9 mouse cellular contexts compared by ENCODE assay signal in the genomic region with DNA sequence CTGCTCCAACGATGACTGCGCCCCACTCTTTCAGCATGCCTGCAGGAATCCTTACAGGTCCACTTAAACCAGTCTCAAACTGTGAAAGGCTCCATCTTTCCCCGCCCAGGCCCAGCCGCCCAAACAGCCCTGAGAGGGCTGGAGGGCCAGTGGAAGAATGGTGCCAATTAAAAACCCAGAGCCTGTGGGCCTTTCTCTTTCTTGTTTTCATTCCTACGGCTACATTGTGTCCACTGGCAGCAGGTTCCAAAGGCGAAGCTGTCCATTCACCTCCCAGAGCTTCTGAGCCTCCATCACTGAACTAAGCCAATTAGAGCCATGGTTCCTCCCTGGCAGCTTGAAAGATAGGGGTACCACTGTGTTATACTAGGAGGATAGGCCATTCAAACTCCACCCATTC.
A peak's percentile ranks its signal among the peaks of the same experiment; 100 is the strongest.
DNase-seq lines count a peak whose midpoint lies in the region; ATAC-seq and TF ChIP-seq lines count a peak whose summit lies in the region.
"Had no signal": no experiment of that assay in that cellular context is flagged by ENCODE, and none has a peak within 500 bp of the region (broad histone marks: within the 10 kb centered on the region; RNA-seq: fewer than 3 reads in every experiment).

No protein-coding gene starts in this region.

- DNase-seq in lung, postnatal 0 days (ENCODE audit: low spot score): peak; percentile 43
- no peak for DNase-seq in lung, postnatal 4 days
- DNase-seq in forebrain, embryonic 11.5 days (ENCODE audit: low spot score): peak; percentile 88
- peak; percentile 42 for DNase-seq in retina, embryonic 14.5 days (ENCODE audit: low spot score)
- DNase-seq in heart, postnatal 25 days (ENCODE audit: low spot score): no peak
- DNase-seq: right cerebral cortex, postnatal 25 days had no signal

- H3K4me3 ChIP-seq in lung, postnatal 0 days (ENCODE audit: low read depth, low read length): no peak overlapping the region
- H3K4me3 ChIP-seq in forebrain, embryonic 11.5 days (ENCODE audit: low read depth, low read length): no peak overlapping the region
- H3K4me3 ChIP-seq in hindbrain, embryonic 13.5 days: no peak overlapping the region
- H3K4me3 ChIP-seq in heart, embryonic 12.5 days: no peak overlapping the region

- H3K4me1 ChIP-seq in lung, postnatal 0 days (ENCODE audit: insufficient read depth, low read depth, low read length): peaks cover 36% of the 10 kb centered on the region; the same call in 1 of the 2 replicates
- peaks cover 52% of the 10 kb centered on the region for H3K4me1 ChIP-seq in forebrain, embryonic 11.5 days (replicated peaks; ENCODE audit: control insufficient read depth, insufficient read depth, low read length)
- H3K4me1 ChIP-seq in hindbrain, embryonic 13.5 days (replicated peaks): peaks cover 70% of the 10 kb centered on the region
- peaks cover 53% of the 10 kb centered on the region for H3K4me1 ChIP-seq in heart, embryonic 12.5 days (replicated peaks)

- TF ChIP-seq CTCF in lung, postnatal 0 days (IDR thresholded peaks at IDR 0.05): no peak

- peak overlapping the region; percentile 35; the same call in 1 of the 2 replicates for H3K27ac ChIP-seq in lung, postnatal 0 days (ENCODE audit: low read length)
- H3K27ac ChIP-seq in forebrain, embryonic 11.5 days (ENCODE audit: low read depth, low read length): peak overlapping the region; percentile 95
- H3K27ac ChIP-seq in hindbrain, embryonic 13.5 days: peak overlapping the region; percentile 67
- H3K27ac ChIP-seq in heart, embryonic 12.5 days (ENCODE audit: poor library complexity, severe bottlenecking): no peak overlapping the region
- H3K27ac ChIP-seq: stomach, postnatal 0 days had no signal

- TF ChIP-seq EP300 in lung, postnatal 0 days (IDR thresholded peaks at IDR 0.05): no peak

- intact Hi-C loops in heart, postnatal 25 days (cut with DNase I): no loop called here

- WGBS in lung, postnatal 0 days: 67% methylated on average over 6 of the region's 6 CpGs
- WGBS in forebrain, embryonic 11.5 days: 8% methylated on average over 6 of the region's 6 CpGs
- 28% methylated on average over 6 of the region's 6 CpGs for WGBS in hindbrain, embryonic 13.5 days
- WGBS in heart, embryonic 12.5 days: 79% methylated on average over 6 of the region's 6 CpGs

- H3K9me3 ChIP-seq in lung, postnatal 0 days (ENCODE audit: low read length): no peaks in the 10 kb centered on the region
- no peaks in the 10 kb centered on the region for H3K9me3 ChIP-seq in forebrain, embryonic 11.5 days (ENCODE audit: control insufficient read depth, low read length)
- H3K9me3 ChIP-seq in hindbrain, embryonic 13.5 days: no peaks in the 10 kb centered on the region
- no peaks in the 10 kb centered on the region for H3K9me3 ChIP-seq in heart, embryonic 12.5 days (replicated peaks)

- H3K36me3 ChIP-seq in lung, postnatal 0 days (ENCODE audit: insufficient read depth, low read length): no peaks in the 10 kb centered on the region
- H3K36me3 ChIP-seq in forebrain, embryonic 11.5 days (ENCODE audit: control insufficient read depth, insufficient read depth, low read length): no peaks in the 10 kb centered on the region
- no peaks in the 10 kb centered on the region for H3K36me3 ChIP-seq in hindbrain, embryonic 13.5 days
- H3K36me3 ChIP-seq in heart, embryonic 12.5 days: no peaks in the 10 kb centered on the region

- H3K27me3 ChIP-seq in lung, postnatal 0 days (replicated peaks; ENCODE audit: insufficient read depth, low read length): no peaks in the 10 kb centered on the region
- no peaks in the 10 kb centered on the region for H3K27me3 ChIP-seq in forebrain, embryonic 11.5 days (ENCODE audit: control insufficient read depth, insufficient read depth, low read length)
- H3K27me3 ChIP-seq in hindbrain, embryonic 13.5 days: no peaks in the 10 kb centered on the region
- H3K27me3 ChIP-seq in heart, embryonic 12.5 days (replicated peaks): no peaks in the 10 kb centered on the region

- H3K4me2 ChIP-seq in lung, postnatal 0 days (replicated peaks; ENCODE audit: low read depth, low read length): no peak overlapping the region
- no peak overlapping the region for H3K4me2 ChIP-seq in forebrain, embryonic 11.5 days (ENCODE audit: low read depth, low read length, severe bottlenecking)
- H3K4me2 ChIP-seq in hindbrain, embryonic 13.5 days: no peak overlapping the region
- no peak overlapping the region for H3K4me2 ChIP-seq in heart, embryonic 12.5 days

- H3K9ac ChIP-seq in lung, postnatal 0 days (replicated peaks; ENCODE audit: low read depth): no peak overlapping the region
- no peak overlapping the region for H3K9ac ChIP-seq in forebrain, embryonic 11.5 days (ENCODE audit: low read length)
- no peak overlapping the region for H3K9ac ChIP-seq in hindbrain, embryonic 13.5 days
- H3K9ac ChIP-seq in heart, embryonic 12.5 days: no peak overlapping the region

- no peak for ATAC-seq in lung, postnatal 0 days
- peak; percentile 83 for ATAC-seq in forebrain, embryonic 11.5 days (replicated peaks; ENCODE audit: low FRiP score)
- ATAC-seq in hindbrain, embryonic 13.5 days (ENCODE audit: low FRiP score): no peak
- ATAC-seq in heart, embryonic 12.5 days (ENCODE audit: insufficient number of reproducible peaks, low FRiP score): no peak

Comparison
In these comparisons a context has a peak if more than half of its experiments do, and no peak if none do; other contexts are left out.
1. DNase-seq: peak in lung, postnatal 0 days (single experiment), forebrain, embryonic 11.5 days (single experiment) and retina, embryonic 14.5 days (single experiment); none in lung, postnatal 4 days (0 of 2) and heart, postnatal 25 days (single experiment).